9 mouse cellular contexts compared by ENCODE assay signal in genomic region chr4:86885790-86886159, GRCm38 (mm10). TPM values are rescaled to one million over a fixed set of nuclear protein-coding genes. Genes with fewer than 3 reads are reported as not detected.
DNase-seq lines count a peak whose midpoint lies in the region; ATAC-seq and TF ChIP-seq lines count a peak whose summit lies in the region.
"Had no signal": no experiment of that assay in that cellular context is flagged by ENCODE, and none has a peak within 500 bp of the region (broad histone marks: within the 10 kb centered on the region; RNA-seq: fewer than 3 reads in every experiment).

No protein-coding gene starts in this region.

- peak overlapping the region; percentile 68 for H3K4me2 ChIP-seq in liver, postnatal 0 days (ENCODE audit: low read depth, low read length)

- TF ChIP-seq CTCF in liver, postnatal 0 days (IDR thresholded peaks at IDR 0.05; ENCODE audit: low read depth), result no peak

- H3K9me3 ChIP-seq in heart, embryonic 10.5 days, result no peaks in the 10 kb centered on the region
- H3K9me3 ChIP-seq in liver, postnatal 0 days (ENCODE audit: low read length), result no peaks in the 10 kb centered on the region

- no peak for TF ChIP-seq EP300 in liver, postnatal 0 days (IDR thresholded peaks at IDR 0.05; ENCODE audit: low read depth)

- no peak for DNase-seq in heart, embryonic 10.5 days (ENCODE audit: low spot score)
- DNase-seq in heart, postnatal 25 days (ENCODE audit: low spot score), result no peak
- peak; percentile 77 for DNase-seq in T-cell, adult 2 months (ENCODE audit: low spot score)
- DNase-seq in heart, postnatal 4 days, result peak; percentile 16
- DNase-seq in liver, postnatal 0 days, result peak; percentile 62
- DNase-seq in thymus, postnatal 0 days (ENCODE audit: low spot score), result peak; percentile 71
- DNase-seq in layer of hippocampus, postnatal 36 days, result no peak
- DNase-seq in gastrocnemius, postnatal 4 days (ENCODE audit: low spot score in 2 of 2), result no peak

- H3K4me1 ChIP-seq in heart, embryonic 10.5 days, result peaks cover 6% of the 10 kb centered on the region; the same call in 1 of the 2 replicates
- peaks cover 15% of the 10 kb centered on the region for H3K4me1 ChIP-seq in liver, postnatal 0 days (ENCODE audit: insufficient read depth)

- H3K9ac ChIP-seq in liver, postnatal 0 days (replicated peaks), result peak overlapping the region; percentile 52; the same call in 1 of the 2 replicates

- H3K27me3 ChIP-seq in heart, embryonic 10.5 days (ENCODE audit: insufficient read depth, poor library complexity, severe bottlenecking), result no peaks in the 10 kb centered on the region
- H3K27me3 ChIP-seq in liver, postnatal 0 days (ENCODE audit: insufficient read depth, low read length), result no peaks in the 10 kb centered on the region
- H3K27me3 ChIP-seq: CH12.LX had no signal

- H3K36me3 ChIP-seq in heart, embryonic 10.5 days, result peaks cover 13% of the 10 kb centered on the region
- no peaks in the 10 kb centered on the region for H3K36me3 ChIP-seq in liver, postnatal 0 days (replicated peaks; ENCODE audit: insufficient read depth, low read length)

- H3K27ac ChIP-seq in heart, embryonic 10.5 days, result peak overlapping the region; percentile 82
- H3K27ac ChIP-seq in liver, postnatal 0 days (ENCODE audit: low read depth), result peak overlapping the region; percentile 64

- ATAC-seq in liver, postnatal 0 days, result peak; percentile 68

- peak overlapping the region; percentile 56 for H3K4me3 ChIP-seq in heart, embryonic 10.5 days
- peak overlapping the region; percentile 37 for H3K4me3 ChIP-seq in liver, postnatal 0 days (ENCODE audit: low read depth, low read length)

- intact Hi-C loops in heart, postnatal 25 days (cut with DNase I), result loop anchor here (2.0 kb wide), 1 partner anchor 39 kb away; no protein-coding TSS in a partner anchor

- WGBS in heart, embryonic 10.5 days, result 32% methylated on average over 12 of the region's 12 CpGs
- WGBS in liver, postnatal 0 days (ENCODE audit: insufficient replicate concordance), result 18% methylated on average over 12 of the region's 12 CpGs

RNA-seq across cellular contexts. Expression of gene Acer2, which starts 11.6 kb away (rescaled TPM):
- 25.0 and 32.8 TPM in 2 replicates for polyA plus RNA-seq in heart, embryonic 10.5 days (2016; fragmentation: Nextera tagmentation; extraction: Ambion mirVana)
- 10 to 100 TPM; 16.9 to 17.1 TPM for total RNA-seq in heart, postnatal 25 days (2021)
- total RNA-seq in heart, postnatal 4 days (2021), result 10 to 100 TPM; 18.2 to 19.0 TPM
- polyA plus RNA-seq in liver, postnatal 0 days (2015; fragmentation: Nextera tagmentation; extraction: Ambion mirVana), result 10.1 and 11.4 TPM in 2 replicates
- polyA plus RNA-seq in thymus, postnatal 0 days (2015; fragmentation: Nextera tagmentation; extraction: Ambion mirVana), result 3.9 and 4.3 TPM in 2 replicates
- 1 to 10 TPM; 5.1 to 6.9 TPM for total RNA-seq in layer of hippocampus, postnatal 36 days (2021)
- 1 to 10 TPM; 1.9 to 2.8 TPM for total RNA-seq in gastrocnemius, postnatal 4 days (2021)

RNA-seq across cellular contexts. Expression of gene Rps6, which starts 28.6 kb away (rescaled TPM):
- polyA plus RNA-seq in heart, embryonic 10.5 days (2016; fragmentation: Nextera tagmentation; extraction: Ambion mirVana), result 492 and 664 TPM in 2 replicates
- total RNA-seq in heart, postnatal 25 days (2021), result 100 to 1,000 TPM; 460 to 507 TPM
- total RNA-seq in heart, postnatal 4 days (2021), result 100 to 1,000 TPM; 718 to 724 TPM
- polyA plus RNA-seq in liver, postnatal 0 days (2015; fragmentation: Nextera tagmentation; extraction: Ambion mirVana), result 455 and 469 TPM in 2 replicates
- polyA plus RNA-seq in thymus, postnatal 0 days (2015; fragmentation: Nextera tagmentation; extraction: Ambion mirVana), result 922 and 983 TPM in 2 replicates
- total RNA-seq in layer of hippocampus, postnatal 36 days (2021), result 100 to 1,000 TPM; 412 to 432 TPM
- total RNA-seq in gastrocnemius, postnatal 4 days (2021), result 100 to 1,000 TPM; 808 to 874 TPM

Comparison
In these comparisons a context has a peak if more than half of its experiments do, and no peak if none do; other contexts are left out.
1. DNase-seq: peak in T-cell, adult 2 months (single experiment), heart, postnatal 4 days (single experiment), liver, postnatal 0 days (single experiment) and thymus, postnatal 0 days (single experiment); none in heart, embryonic 10.5 days (single experiment), heart, postnatal 25 days (single experiment), layer of hippocampus, postnatal 36 days (0 of 2) and gastrocnemius, postnatal 4 days (0 of 2).